Mouse (Mus musculus) midbrain, postnatal 0 days (tissue): Measurements from ENCODE around the gene Ikbip. TPM values are rescaled to one million over a fixed set of nuclear protein-coding genes. Genes with fewer than 3 reads are reported as not detected.

ENCODE experiments used
- ATAC-seq: fragments of 200-750 bp; cut with Nextera tagmentation; 2 replicates; pipeline ENCODE4 v1.8.0; 2017; ENCODE audit warnings: moderate number of reproducible peaks, mild to moderate bottlenecking, moderate TSS enrichment, moderate library complexity; ENCODE audit not compliant: low FRiP score
- DNase-seq: peaks from one replicate; pipeline ENCODE4 v3.0.0-alpha.2; 2015; ENCODE audit warnings: low spot score
- H3K27ac ChIP-seq: fragments of 300-500 bp; sonication (generic); 2 replicates; pipeline ENCODE4 v1.5.1; 2014; ENCODE audit warnings: low read depth, mild to moderate bottlenecking, low read length, mixed read lengths
- H3K27me3 ChIP-seq: fragments of 300-500 bp; sonication (generic); 2 replicates; pipeline ENCODE4 v1.6.1; 2014; ENCODE audit warnings: low read length, control low read depth, mixed read lengths; ENCODE audit not compliant: insufficient read depth
- H3K36me3 ChIP-seq: fragments of 300-500 bp; sonication (generic); 2 replicates; pipeline ENCODE4 v1.6.1; 2014; ENCODE audit warnings: low read length, control low read depth, mixed read lengths; ENCODE audit not compliant: insufficient read depth
- H3K4me1 ChIP-seq: fragments of 300-500 bp; sonication (generic); 2 replicates; pipeline ENCODE4 v1.6.1; 2014; ENCODE audit warnings: mild to moderate bottlenecking, control low read depth, antibody characterized with exemption, low read length, mixed read lengths; ENCODE audit not compliant: insufficient read depth
- H3K4me2 ChIP-seq: fragments of 300-500 bp; sonication (generic); 2 replicates; pipeline ENCODE4 v1.6.1; 2014; ENCODE audit warnings: low read depth, mild to moderate bottlenecking, low read length, mixed read lengths; ENCODE audit not compliant: poor library complexity, severe bottlenecking
- H3K4me3 ChIP-seq: fragments of 300-500 bp; sonication (generic); 2 replicates; pipeline ENCODE4 v1.5.1; 2014; ENCODE audit warnings: low read depth, mild to moderate bottlenecking, low read length, moderate library complexity
- H3K9ac ChIP-seq: fragments of 300-500 bp; sonication (generic); replicated peaks from 2 replicates; pipeline ENCODE4 v1.6.1; 2014; ENCODE audit warnings: mild to moderate bottlenecking, low read length, moderate library complexity, mixed read lengths; ENCODE audit not compliant: poor library complexity, severe bottlenecking
- H3K9me3 ChIP-seq: fragments of 300-500 bp; sonication (generic); 2 replicates; pipeline ENCODE4 v1.6.1; 2016; ENCODE audit warnings: low read length, control low read depth
- CTCF ChIP-seq: IDR thresholded peaks from 2 replicates; pipeline ENCODE4 v1.5.1; 2016; ENCODE audit warnings: antibody characterized with exemption, mild to moderate bottlenecking
- WGBS: fragments of 180-500 bp; shearing (Covaris S2); extraction: QIAGEN DNeasy Blood & Tissue Kit; methylation state at CpG from one replicate; pipeline ENCODE4 v1.1.7; 2014; 5-methylcytosine and 5-hydroxymethylcytosine counted together
- polyA plus RNA-seq: library from polyadenylated mRNA; unstranded; fragments of >200 nt; fragmentation: Nextera tagmentation; extraction: Ambion mirVana; gene quantifications from 2 replicates; pipeline ENCODE4 v1.2.1, GENCODE M21; 2015
- total RNA-seq: library from RNA; depleted of rRNA; stranded (reverse); fragments of >200 nt; gene quantifications from 2 replicates; pipeline ENCODE4 v1.2.3, GENCODE M21; 2014; rRNA removed

Gene Ikbip
- total RNA-seq (15.4 and 17.3 TPM in 2 replicates), polyA plus RNA-seq (16.9 and 17.7 TPM in 2 replicates)

DNA sequence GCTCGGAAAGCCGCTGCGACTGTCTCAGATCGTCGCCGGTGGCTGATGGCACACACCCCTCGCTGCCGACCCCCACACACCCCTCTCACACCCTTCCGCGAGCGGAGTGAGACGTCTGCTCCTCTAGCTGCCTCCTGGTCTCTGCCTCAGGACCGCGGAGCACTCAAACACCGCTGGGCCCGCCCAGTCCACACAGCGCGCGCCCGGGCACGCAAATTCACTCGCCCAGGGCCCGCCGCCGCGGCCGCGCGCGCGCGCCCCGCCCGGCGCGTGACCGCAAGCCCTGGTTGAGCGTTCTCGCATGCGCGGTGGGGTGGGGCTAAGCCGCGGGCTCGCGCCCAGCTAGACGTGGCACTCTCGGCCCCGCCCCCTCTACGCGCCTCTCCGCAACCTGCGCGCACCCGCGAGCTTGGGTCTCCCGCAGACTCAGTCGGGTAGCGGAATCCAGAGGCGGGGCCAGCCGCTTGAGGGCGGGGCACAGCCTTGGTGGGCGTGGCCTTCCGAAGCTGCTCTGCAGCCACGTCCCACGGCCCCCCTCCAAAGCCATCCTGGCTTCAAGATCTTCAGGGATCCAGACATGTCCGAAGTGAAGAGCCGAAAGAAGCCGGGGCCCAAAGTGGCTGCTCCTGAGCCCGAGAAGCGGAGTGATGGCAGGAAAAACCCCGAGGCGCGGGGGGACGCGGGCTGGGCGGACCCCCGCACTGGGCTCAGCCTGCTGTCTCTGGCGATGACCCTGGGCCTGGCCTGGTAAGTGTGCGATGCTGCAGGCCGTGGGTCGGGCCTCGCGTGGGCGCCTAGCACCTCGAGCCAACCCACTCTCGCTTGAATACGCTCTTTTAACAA, at the start of gene Ikbip, which contains the start of gene Apaf1:
Gene Ikbip, plus strand, starts transcription at position 391 of the 843 bp plus-strand sequence.
Gene Apaf1, minus strand, starts transcription at position 221 of the 843 bp plus-strand sequence.
- whole genome bisulfite sequencing: under 1% methylated on average over 82 of the region's 87 CpGs
- H3K9me3 ChIP-seq: no peaks in the 10 kb centered on the region
- TF ChIP-seq CTCF: no peak
- DNase-seq (peak; percentile 99), ATAC-seq (peak; percentile 97)
- peak within 1 kb of the TSS; percentile 73 for H3K4me2 ChIP-seq
- H3K36me3 ChIP-seq: peaks cover 3% of the 10 kb centered on the region; the same call in 1 of the 2 replicates
- no peaks in the 10 kb centered on the region for H3K4me1 ChIP-seq
- H3K27me3 ChIP-seq: no peaks in the 10 kb centered on the region
- peak within 1 kb of the TSS; percentile 78 for H3K4me3 ChIP-seq
- H3K9ac ChIP-seq: peak within 1 kb of the TSS; percentile 75
- peak within 1 kb of the TSS; percentile 71 for H3K27ac ChIP-seq

DNA sequence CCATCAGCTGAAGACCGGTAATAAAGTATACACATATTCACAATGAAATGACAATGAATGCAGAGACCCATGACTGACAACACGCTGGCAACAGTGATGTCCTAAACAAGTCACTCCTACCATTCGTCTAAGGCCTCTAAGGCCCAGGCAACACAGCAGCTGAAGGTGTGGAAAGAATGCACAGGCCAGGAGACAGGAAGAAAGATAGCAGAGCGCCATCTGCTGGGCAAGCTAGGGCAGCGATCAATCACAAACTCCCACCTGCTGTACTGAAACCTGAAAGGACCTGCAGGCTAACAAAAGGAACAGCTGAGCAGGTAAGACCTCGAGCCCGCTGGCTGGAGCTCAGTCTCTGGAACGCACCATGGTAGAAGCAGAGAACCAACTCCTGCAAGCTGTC, 48.8 kb upstream of the Ikbip start:
- WGBS: 20% methylated on average over 8 of the region's 8 CpGs
- peak; percentile 63; the same call in 1 of the 2 replicates for ATAC-seq
- TF ChIP-seq CTCF: peak; percentile 96
- H3K4me1 ChIP-seq: no peaks in the 10 kb centered on the region
- H3K9ac ChIP-seq: no peak overlapping the region
- H3K27me3 ChIP-seq: no peaks in the 10 kb centered on the region
- no peak overlapping the region for H3K4me3 ChIP-seq
- DNase-seq: peak; percentile 83
- no peaks in the 10 kb centered on the region for H3K9me3 ChIP-seq
- H3K27ac ChIP-seq: no peak overlapping the region
- H3K36me3 ChIP-seq: peaks cover 12% of the 10 kb centered on the region; the same call in 1 of the 2 replicates
- no peak overlapping the region for H3K4me2 ChIP-seq

DNA sequence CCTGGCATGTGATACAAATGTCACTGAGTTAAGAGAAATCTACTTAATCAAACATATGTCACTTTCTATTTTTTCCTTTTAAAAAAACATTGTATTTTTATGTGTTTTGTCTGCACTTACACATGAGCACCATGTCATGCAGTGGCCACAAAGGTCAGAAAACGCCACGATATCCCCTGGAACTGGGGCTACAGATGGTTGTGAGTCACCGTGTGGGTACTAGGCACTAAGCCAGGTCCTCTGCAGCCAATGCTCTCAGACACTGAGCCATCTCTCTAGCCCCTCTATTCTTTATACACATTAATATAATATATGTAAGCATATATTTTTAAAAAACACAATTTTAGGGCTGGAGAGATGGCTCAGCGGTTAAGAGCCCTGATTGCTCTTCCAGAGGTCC, 33.0 kb upstream of the Ikbip start:
- Histone ChIP-seq H3K4me3 (no peak overlapping the region), H3K9ac (no peak overlapping the region), H3K9me3 (no peaks in the 10 kb centered on the region), H3K4me1 (no peaks in the 10 kb centered on the region), H3K4me2 (no peak overlapping the region), H3K36me3 (peaks cover 30% of the 10 kb centered on the region), H3K27ac (no peak overlapping the region), H3K27me3 (no peaks in the 10 kb centered on the region)
- 89% methylated on average over 4 of the region's 4 CpGs for WGBS
- no peak for TF ChIP-seq CTCF
- DNase-seq (no peak), ATAC-seq (no peak)

DNA sequence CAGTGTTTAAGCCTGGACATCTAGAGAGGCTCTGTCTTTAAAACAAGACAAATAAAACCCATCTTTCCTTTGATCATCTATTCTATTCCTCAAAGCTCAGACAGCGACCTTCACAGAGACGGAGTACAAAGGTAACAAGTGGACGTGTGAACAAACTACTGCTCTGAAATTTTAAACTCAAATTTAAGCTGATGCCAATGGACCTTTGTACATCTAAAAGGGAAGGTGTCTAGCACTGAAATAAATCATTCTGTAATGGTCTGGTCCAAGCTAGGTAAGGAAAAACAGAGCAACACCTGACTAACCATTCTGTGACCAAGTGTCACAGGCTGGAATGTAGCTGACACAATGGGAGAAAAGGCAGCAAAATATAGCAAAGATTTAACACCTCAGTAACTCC, 31.6 kb upstream of the Ikbip start:
- Histone ChIP-seq H3K36me3 (peaks cover 34% of the 10 kb centered on the region), H3K9me3 (no peaks in the 10 kb centered on the region), H3K4me3 (no peak overlapping the region), H3K4me1 (no peaks in the 10 kb centered on the region), H3K9ac (no peak overlapping the region), H3K27me3 (no peaks in the 10 kb centered on the region), H3K27ac (no peak overlapping the region), H3K4me2 (no peak overlapping the region)
- WGBS: 91% methylated on average over 3 of the region's 3 CpGs
- TF ChIP-seq CTCF: no peak
- DNase-seq: no peak
- ATAC-seq: no peak

DNA sequence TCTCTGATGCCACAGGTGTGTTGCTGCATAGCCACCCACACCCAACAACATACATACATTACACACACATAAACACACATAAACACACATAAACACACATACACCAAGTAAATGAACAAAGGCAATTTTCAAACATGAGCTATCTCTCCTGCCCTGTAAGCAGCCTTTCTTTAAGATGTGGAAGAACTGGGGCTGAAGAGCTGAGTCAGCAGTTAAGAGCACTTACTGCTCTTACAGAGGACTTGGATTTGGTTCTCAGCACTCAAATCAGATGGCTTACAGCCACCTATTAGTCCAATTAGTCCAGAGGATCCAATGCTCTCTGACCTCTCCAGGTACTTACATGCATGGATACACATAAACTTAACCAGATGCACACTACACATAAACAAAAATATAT, 30.0 kb upstream of the Ikbip start:
- Histone ChIP-seq H3K4me2 (no peak overlapping the region), H3K27ac (no peak overlapping the region), H3K36me3 (peaks cover 29% of the 10 kb centered on the region), H3K27me3 (no peaks in the 10 kb centered on the region), H3K4me1 (no peaks in the 10 kb centered on the region), H3K9ac (no peak overlapping the region), H3K9me3 (no peaks in the 10 kb centered on the region), H3K4me3 (no peak overlapping the region)
- DNase-seq (no peak), ATAC-seq (no peak)
- no peak for TF ChIP-seq CTCF

DNA sequence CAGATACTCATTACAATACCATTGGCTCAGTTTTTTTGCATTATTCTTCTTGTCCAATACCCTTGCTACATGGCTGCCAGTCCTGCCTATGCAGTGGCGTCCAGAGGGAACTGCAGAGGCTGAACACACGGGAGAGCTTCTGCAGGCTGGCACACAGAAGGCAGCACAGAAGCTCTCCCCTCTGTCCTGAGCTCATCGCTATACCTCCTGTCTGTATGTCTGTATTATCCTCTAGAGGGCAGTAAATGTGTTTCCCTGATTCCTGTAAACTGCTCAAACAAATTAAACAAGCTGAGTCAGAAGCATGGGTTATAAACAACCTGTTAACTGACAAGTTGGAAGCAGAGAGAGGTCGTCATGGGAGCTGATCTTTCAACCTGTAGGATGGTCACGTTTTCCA, 22.0 kb upstream of the Ikbip start:
- no peak for ATAC-seq
- Histone ChIP-seq H3K9ac (no peak overlapping the region), H3K36me3 (peaks cover 6% of the 10 kb centered on the region; the same call in 1 of the 2 replicates), H3K4me1 (no peaks in the 10 kb centered on the region), H3K27ac (no peak overlapping the region), H3K4me3 (no peak overlapping the region), H3K27me3 (no peaks in the 10 kb centered on the region), H3K9me3 (no peaks in the 10 kb centered on the region), H3K4me2 (no peak overlapping the region)
- WGBS: 30% methylated on average over 5 of the region's 5 CpGs
- DNase-seq: peak; percentile 38
- peak; percentile 66 for TF ChIP-seq CTCF
